Mouse (Mus musculus): ENCODE data around the gene Gm45021. TPM values are rescaled to one million over a fixed set of nuclear protein-coding genes. Genes with fewer than 3 reads are reported as not detected.

Gene Gm45021
- not detected for polyA plus RNA-seq (2012; fragmentation: generic; extraction: Trizol)
- long read RNA-seq, experiment 1: 0 reads
- long read RNA-seq, experiment 2: 0 reads

GRCm38 (mm10) chr6:48589194-48589750 lies at the start of gene Gm45021:
Gene Gm45021 (plus strand): TSS chr6:48589610.
- peaks cover 1% of the 10 kb centered on the region for H3K79me3 ChIP-seq (ENCODE audit: low read depth)
- H3K79me2 ChIP-seq (ENCODE audit: control insufficient read depth, insufficient read depth): peaks cover 5% of the 10 kb centered on the region
- H3ac ChIP-seq (ENCODE audit: control insufficient read depth, insufficient read length, low read depth): no peak within 1 kb of the TSS
- no peaks in the 10 kb centered on the region for H3K36me3 ChIP-seq (ENCODE audit: control insufficient read depth, insufficient read depth)
- no peak within 1 kb of the TSS for H3K4me3 ChIP-seq (ENCODE audit: insufficient read depth, poor library complexity, severe bottlenecking)
- H3K27me3 ChIP-seq (ENCODE audit: control insufficient read depth, insufficient read depth, insufficient read length): no peaks in the 10 kb centered on the region
- TF ChIP-seq FOSL1 (IDR thresholded peaks at IDR 0.05; ENCODE audit: insufficient read depth, low read length, poor library complexity, severe bottlenecking) (no peak), MAX (IDR thresholded peaks at IDR 0.05) (no peak), CTCF (IDR thresholded peaks at IDR 0.05; ENCODE audit: control insufficient read depth, insufficient read depth, insufficient read length) (no peak), USF1 (IDR thresholded peaks at IDR 0.05; ENCODE audit: low read depth) (no peak), MYOG (IDR thresholded peaks at IDR 0.05; ENCODE audit: control insufficient read depth, extremely low read depth, insufficient read length) (no peak), MYOD1 (IDR thresholded peaks at IDR 0.05; ENCODE audit: control insufficient read depth, insufficient read length, low read depth) (no peak), CEBPB (IDR thresholded peaks at IDR 0.05; ENCODE audit: low read depth) (no peak)

GRCm38 (mm10) chr6:48539860-48540259 lies 49.5 kb upstream of the Gm45021 start:
- no peak overlapping the region for H3K4me3 ChIP-seq (ENCODE audit: insufficient read depth, poor library complexity, severe bottlenecking)
- H3K79me2 ChIP-seq (ENCODE audit: control insufficient read depth, insufficient read depth): no peaks in the 10 kb centered on the region
- no peak for TF ChIP-seq CTCF (IDR thresholded peaks at IDR 0.05; ENCODE audit: control insufficient read depth, insufficient read depth, insufficient read length)
- TF ChIP-seq USF1 (IDR thresholded peaks at IDR 0.05; ENCODE audit: low read depth): no peak
- H3K27me3 ChIP-seq (ENCODE audit: control insufficient read depth, insufficient read depth, insufficient read length): no peaks in the 10 kb centered on the region
- no peaks in the 10 kb centered on the region for H3K79me3 ChIP-seq (ENCODE audit: low read depth)
- H3K36me3 ChIP-seq (ENCODE audit: control insufficient read depth, insufficient read depth): no peaks in the 10 kb centered on the region
- no peak overlapping the region for H3ac ChIP-seq (ENCODE audit: control insufficient read depth, insufficient read length, low read depth)

- TF ChIP-seq MAX (IDR thresholded peaks at IDR 0.05) (no peak), USF1 (IDR thresholded peaks at IDR 0.05; ENCODE audit: low read depth) (no peak), CTCF (IDR thresholded peaks at IDR 0.05; ENCODE audit: control insufficient read depth, insufficient read depth, insufficient read length) (no peak), MYOD1 (IDR thresholded peaks at IDR 0.05; ENCODE audit: control insufficient read depth, insufficient read length, low read depth) (no peak), MYOG (IDR thresholded peaks at IDR 0.05; ENCODE audit: control insufficient read depth, extremely low read depth, insufficient read length) (no peak), FOSL1 (IDR thresholded peaks at IDR 0.05; ENCODE audit: insufficient read depth, low read length, poor library complexity, severe bottlenecking) (no peak), CEBPB (IDR thresholded peaks at IDR 0.05; ENCODE audit: low read depth) (no peak)
- Histone ChIP-seq H3K36me3 (ENCODE audit: control insufficient read depth, insufficient read depth) (no peaks in the 10 kb centered on the region), H3ac (ENCODE audit: control insufficient read depth, insufficient read length, low read depth) (no peak overlapping the region), H3K79me3 (ENCODE audit: low read depth) (no peaks in the 10 kb centered on the region), H3K4me3 (ENCODE audit: insufficient read depth, poor library complexity, severe bottlenecking) (no peak overlapping the region), H3K79me2 (ENCODE audit: control insufficient read depth, insufficient read depth) (no peaks in the 10 kb centered on the region), H3K27me3 (ENCODE audit: control insufficient read depth, insufficient read depth, insufficient read length) (no peaks in the 10 kb centered on the region)
Measured at GRCm38 (mm10) chr6:48540721-48541120, 48.7 kb upstream of the Gm45021 start.

GRCm38 (mm10) chr6:48541560-48542450 lies 47.6 kb upstream of the Gm45021 start:
- H3K27me3 ChIP-seq (ENCODE audit: control insufficient read depth, insufficient read depth, insufficient read length): no peaks in the 10 kb centered on the region
- H3ac ChIP-seq (ENCODE audit: control insufficient read depth, insufficient read length, low read depth): no peak overlapping the region
- H3K36me3 ChIP-seq (ENCODE audit: control insufficient read depth, insufficient read depth): no peaks in the 10 kb centered on the region
- H3K79me3 ChIP-seq (ENCODE audit: low read depth): no peaks in the 10 kb centered on the region
- TF ChIP-seq FOSL1 (IDR thresholded peaks at IDR 0.05; ENCODE audit: insufficient read depth, low read length, poor library complexity, severe bottlenecking): no peak
- TF ChIP-seq CEBPB (IDR thresholded peaks at IDR 0.05; ENCODE audit: low read depth): peak; percentile 82
- no peak overlapping the region for H3K4me3 ChIP-seq (ENCODE audit: insufficient read depth, poor library complexity, severe bottlenecking)
- no peaks in the 10 kb centered on the region for H3K79me2 ChIP-seq (ENCODE audit: control insufficient read depth, insufficient read depth)

- no peaks in the 10 kb centered on the region for H3K79me3 ChIP-seq (ENCODE audit: low read depth)
- TF ChIP-seq MAX (IDR thresholded peaks at IDR 0.05): no peak
- no peak for TF ChIP-seq CTCF (IDR thresholded peaks at IDR 0.05; ENCODE audit: control insufficient read depth, insufficient read depth, insufficient read length)
- no peak for TF ChIP-seq FOSL1 (IDR thresholded peaks at IDR 0.05; ENCODE audit: insufficient read depth, low read length, poor library complexity, severe bottlenecking)
- H3K79me2 ChIP-seq (ENCODE audit: control insufficient read depth, insufficient read depth): no peaks in the 10 kb centered on the region
- no peak overlapping the region for H3K4me3 ChIP-seq (ENCODE audit: insufficient read depth, poor library complexity, severe bottlenecking)
- H3K36me3 ChIP-seq (ENCODE audit: control insufficient read depth, insufficient read depth): no peaks in the 10 kb centered on the region
- H3ac ChIP-seq (ENCODE audit: control insufficient read depth, insufficient read length, low read depth): no peak overlapping the region
- H3K27me3 ChIP-seq (ENCODE audit: control insufficient read depth, insufficient read depth, insufficient read length): no peaks in the 10 kb centered on the region
Measured at GRCm38 (mm10) chr6:48542631-48543030, 46.8 kb upstream of the Gm45021 start.

GRCm38 (mm10) chr6:48545251-48545650 lies 44.2 kb upstream of the Gm45021 start:
- Histone ChIP-seq H3K27me3 (ENCODE audit: control insufficient read depth, insufficient read depth, insufficient read length) (no peaks in the 10 kb centered on the region), H3ac (ENCODE audit: control insufficient read depth, insufficient read length, low read depth) (no peak overlapping the region), H3K79me3 (ENCODE audit: low read depth) (no peaks in the 10 kb centered on the region), H3K4me3 (ENCODE audit: insufficient read depth, poor library complexity, severe bottlenecking) (no peak overlapping the region), H3K36me3 (ENCODE audit: control insufficient read depth, insufficient read depth) (no peaks in the 10 kb centered on the region), H3K79me2 (ENCODE audit: control insufficient read depth, insufficient read depth) (no peaks in the 10 kb centered on the region)
- TF ChIP-seq CTCF (IDR thresholded peaks at IDR 0.05; ENCODE audit: control insufficient read depth, insufficient read depth, insufficient read length) (no peak), MYOD1 (IDR thresholded peaks at IDR 0.05; ENCODE audit: control insufficient read depth, insufficient read length, low read depth) (no peak), USF1 (IDR thresholded peaks at IDR 0.05; ENCODE audit: low read depth) (no peak), MYOG (IDR thresholded peaks at IDR 0.05; ENCODE audit: control insufficient read depth, extremely low read depth, insufficient read length) (no peak), MAX (IDR thresholded peaks at IDR 0.05) (no peak), CEBPB (IDR thresholded peaks at IDR 0.05; ENCODE audit: low read depth) (no peak), FOSL1 (IDR thresholded peaks at IDR 0.05; ENCODE audit: insufficient read depth, low read length, poor library complexity, severe bottlenecking) (no peak)

Data from C2C12 (cell line).